Mouse (Mus musculus) erythroblast, embryonic 14.5 days (primary cell): Measurements from ENCODE around the gene Impg2.

ENCODE experiments used
- GATA1 ChIP-seq: IDR thresholded peaks from 2 replicates; pipeline ENCODE4 v1.6.1; 2012; ENCODE audit warnings: low read length, inconsistent platforms, mixed read lengths
- TAL1 ChIP-seq: IDR thresholded peaks from 3 replicates; pipeline ENCODE4 v1.6.1; 2012; ENCODE audit warnings: low read length, inconsistent platforms, mixed read lengths

DNA sequence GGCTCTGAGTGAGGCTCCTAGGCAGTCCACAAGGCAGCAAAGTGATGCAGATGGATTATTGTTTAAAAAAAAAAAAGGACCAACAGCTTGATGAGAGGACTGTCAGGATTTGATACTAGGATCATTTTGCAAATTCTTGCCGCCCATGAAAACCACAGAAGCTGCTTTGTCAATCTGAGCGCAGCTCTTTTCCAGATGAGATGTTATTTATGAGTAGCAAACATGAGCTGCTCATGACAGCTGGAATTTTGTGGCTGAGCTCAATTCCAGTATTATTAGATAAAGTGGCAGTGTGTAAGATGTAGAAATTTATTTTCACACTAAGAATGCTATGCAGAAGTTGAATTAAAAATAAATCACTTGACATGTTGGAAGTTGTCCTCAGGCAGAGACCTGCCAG, 94.7 kb downstream of the Impg2 start:
- no peak for TF ChIP-seq GATA1
- TF ChIP-seq TAL1: no peak
